Mouse (Mus musculus) heart, embryonic 12.5 days (tissue): Measurements from ENCODE around the gene Sh2b3. TPM values are rescaled to one million over a fixed set of nuclear protein-coding genes. Genes with fewer than 3 reads are reported as not detected.

Experiments
- ATAC-seq: fragments of 200-750 bp; cut with Nextera tagmentation; 2 replicates; pipeline ENCODE4 v1.8.0; 2017; ENCODE audit warnings: moderate TSS enrichment, moderate library complexity; ENCODE audit not compliant: insufficient number of reproducible peaks, low FRiP score
- H3K27ac ChIP-seq: fragments of 300-500 bp; sonication (generic); 2 replicates; pipeline ENCODE4 v1.5.1; 2016; ENCODE audit warnings: mild to moderate bottlenecking, moderate library complexity; ENCODE audit not compliant: poor library complexity, severe bottlenecking
- H3K27me3 ChIP-seq: fragments of 300-500 bp; sonication (generic); replicated peaks from 2 replicates; pipeline ENCODE4 v1.6.1; 2016; ENCODE audit warnings: mild to moderate bottlenecking, moderate library complexity
- H3K36me3 ChIP-seq: fragments of 300-500 bp; sonication (generic); 2 replicates; pipeline ENCODE4 v1.6.1; 2016; ENCODE audit warnings: mild to moderate bottlenecking, moderate library complexity
- H3K4me1 ChIP-seq: fragments of 300-500 bp; sonication (generic); replicated peaks from 2 replicates; pipeline ENCODE4 v1.6.1; 2016; ENCODE audit warnings: mild to moderate bottlenecking
- H3K4me2 ChIP-seq: fragments of 300-500 bp; sonication (generic); 2 replicates; pipeline ENCODE4 v1.6.1; 2016; ENCODE audit warnings: mild to moderate bottlenecking, moderate library complexity
- H3K4me3 ChIP-seq: fragments of 300-500 bp; sonication (generic); 2 replicates; pipeline ENCODE4 v1.5.1; 2016; ENCODE audit warnings: mild to moderate bottlenecking
- H3K9ac ChIP-seq: fragments of 300-500 bp; sonication (generic); 2 replicates; pipeline ENCODE4 v1.6.1; 2016; ENCODE audit warnings: mild to moderate bottlenecking, moderate library complexity
- H3K9me3 ChIP-seq: fragments of 300-500 bp; sonication (generic); replicated peaks from 2 replicates; pipeline ENCODE4 v1.6.1; 2016; ENCODE audit warnings: mild to moderate bottlenecking, moderate library complexity
- WGBS: fragments of 180-500 bp; shearing (Covaris S2); methylation state at CpG from one replicate; pipeline ENCODE4 v1.1.7; 2016; 5-methylcytosine and 5-hydroxymethylcytosine counted together
- polyA plus RNA-seq: library from polyadenylated mRNA; unstranded; fragments of >200 nt; fragmentation: Nextera tagmentation; extraction: Ambion mirVana; gene quantifications from 2 replicates; pipeline ENCODE4 v1.2.1, GENCODE M21; 2016

Gene Sh2b3
- polyA plus RNA-seq, 1 experiment from 2014 or later: 22.6 TPM

GRCm38 (mm10) chr5:121833572-121834240 is 3.7 kb downstream of the Sh2b3 start:
- WGBS: 35% methylated on average over 10 of the region's 10 CpGs
- Histone ChIP-seq H3K4me1 (peaks cover 66% of the 10 kb centered on the region), H3K27me3 (no peaks in the 10 kb centered on the region), H3K9me3 (no peaks in the 10 kb centered on the region), H3K36me3 (peaks cover 5% of the 10 kb centered on the region), H3K27ac (peak overlapping the region; percentile 74), H3K9ac (peak overlapping the region; percentile 53), H3K4me3 (peak overlapping the region; percentile 85), H3K4me2 (peak overlapping the region; percentile 98)
- ATAC-seq: no peak

- H3K9me3 ChIP-seq: no peaks in the 10 kb centered on the region
- ATAC-seq: no peak
- H3K27ac ChIP-seq: peak overlapping the region; percentile 74
- no peaks in the 10 kb centered on the region for H3K27me3 ChIP-seq
- H3K4me3 ChIP-seq: 0 out of 2 replicates have a peak overlapping the region, but pooled peaks have one; percentile 85
- peaks cover 11% of the 10 kb centered on the region for H3K36me3 ChIP-seq
- 89% methylated on average over 2 of the region's 2 CpGs for WGBS
- peaks cover 66% of the 10 kb centered on the region for H3K4me1 ChIP-seq
- peak overlapping the region; percentile 53 for H3K9ac ChIP-seq
- peak overlapping the region; percentile 98 for H3K4me2 ChIP-seq
Measured at GRCm38 (mm10) chr5:121833159-121833558, 4.3 kb downstream of the Sh2b3 start.

GRCm38 (mm10) chr5:121832376-121833155 is 4.9 kb downstream of the Sh2b3 start:
- Histone ChIP-seq H3K36me3 (peaks cover 17% of the 10 kb centered on the region), H3K9ac (peak overlapping the region; percentile 53; the same call in 1 of the 2 replicates), H3K27me3 (no peaks in the 10 kb centered on the region), H3K27ac (peak overlapping the region; percentile 74), H3K9me3 (no peaks in the 10 kb centered on the region), H3K4me1 (peaks cover 60% of the 10 kb centered on the region), H3K4me2 (peak overlapping the region; percentile 98), H3K4me3 (no peak overlapping the region)
- WGBS: 62% methylated on average over 6 of the region's 6 CpGs
- ATAC-seq: no peak

- Histone ChIP-seq H3K9me3 (no peaks in the 10 kb centered on the region), H3K27me3 (no peaks in the 10 kb centered on the region), H3K4me1 (peaks cover 59% of the 10 kb centered on the region), H3K4me2 (no peak overlapping the region), H3K36me3 (peaks cover 27% of the 10 kb centered on the region), H3K27ac (no peak overlapping the region), H3K9ac (no peak overlapping the region), H3K4me3 (no peak overlapping the region)
- 78% methylated on average over 6 of the region's 6 CpGs for WGBS
- ATAC-seq: no peak
Measured at GRCm38 (mm10) chr5:121831002-121831601, 6.3 kb downstream of the Sh2b3 start.

GRCm38 (mm10) chr5:121828491-121829432 is 8.7 kb downstream of the Sh2b3 start:
- H3K27ac ChIP-seq: no peak overlapping the region
- peaks cover 35% of the 10 kb centered on the region for H3K36me3 ChIP-seq
- H3K4me2 ChIP-seq: peak overlapping the region; percentile 90
- ATAC-seq: no peak
- H3K9ac ChIP-seq: peak overlapping the region; percentile 26
- 26% methylated on average over 82 of the region's 82 CpGs for WGBS
- no peaks in the 10 kb centered on the region for H3K9me3 ChIP-seq
- peak overlapping the region; percentile 47 for H3K4me3 ChIP-seq
- H3K27me3 ChIP-seq: no peaks in the 10 kb centered on the region
- peaks cover 46% of the 10 kb centered on the region for H3K4me1 ChIP-seq

- no peak overlapping the region for H3K9ac ChIP-seq
- no peak overlapping the region for H3K4me2 ChIP-seq
- no peak overlapping the region for H3K27ac ChIP-seq
- H3K4me1 ChIP-seq: peaks cover 46% of the 10 kb centered on the region
- 85% methylated on average over 4 of the region's 4 CpGs for WGBS
- ATAC-seq: no peak
- H3K4me3 ChIP-seq: no peak overlapping the region
- H3K9me3 ChIP-seq: no peaks in the 10 kb centered on the region
- peaks cover 44% of the 10 kb centered on the region for H3K36me3 ChIP-seq
- no peaks in the 10 kb centered on the region for H3K27me3 ChIP-seq
Measured at GRCm38 (mm10) chr5:121827876-121828275, 9.6 kb downstream of the Sh2b3 start.

GRCm38 (mm10) chr5:121825606-121826005 is 11.8 kb downstream of the Sh2b3 start:
- Histone ChIP-seq H3K27me3 (no peaks in the 10 kb centered on the region), H3K9me3 (no peaks in the 10 kb centered on the region), H3K9ac (no peak overlapping the region), H3K36me3 (peaks cover 58% of the 10 kb centered on the region), H3K4me2 (no peak overlapping the region), H3K4me3 (no peak overlapping the region), H3K27ac (no peak overlapping the region), H3K4me1 (peaks cover 51% of the 10 kb centered on the region)
- ATAC-seq: no peak
- 88% methylated on average over 3 of the region's 3 CpGs for WGBS

GRCm38 (mm10) chr5:121824121-121824520 is 13.3 kb downstream of the Sh2b3 start:
- H3K4me2 ChIP-seq: no peak overlapping the region
- H3K4me3 ChIP-seq: no peak overlapping the region
- H3K9me3 ChIP-seq: no peaks in the 10 kb centered on the region
- peak overlapping the region; percentile 63 for H3K27ac ChIP-seq
- peaks cover 63% of the 10 kb centered on the region for H3K4me1 ChIP-seq
- H3K9ac ChIP-seq: peak overlapping the region; percentile 24; the same call in 1 of the 2 replicates
- peak; percentile 54 for ATAC-seq
- 47% methylated on average over 4 of the region's 4 CpGs for WGBS
- no peaks in the 10 kb centered on the region for H3K27me3 ChIP-seq
- peaks cover 70% of the 10 kb centered on the region for H3K36me3 ChIP-seq

GRCm38 (mm10) chr5:121823668-121824067 is 13.8 kb downstream of the Sh2b3 start:
- H3K9me3 ChIP-seq: no peaks in the 10 kb centered on the region
- H3K27ac ChIP-seq: 0 out of 2 replicates have a peak overlapping the region, but pooled peaks have one; percentile 63
- H3K9ac ChIP-seq: no peak overlapping the region
- H3K4me1 ChIP-seq: peaks cover 59% of the 10 kb centered on the region
- peaks cover 73% of the 10 kb centered on the region for H3K36me3 ChIP-seq
- ATAC-seq: 0 out of 2 replicates have a peak, but pooled peaks have one; percentile 4
- no peaks in the 10 kb centered on the region for H3K27me3 ChIP-seq
- no peak overlapping the region for H3K4me3 ChIP-seq
- 92% methylated on average over 1 of the region's 1 CpGs for WGBS
- no peak overlapping the region for H3K4me2 ChIP-seq

- Histone ChIP-seq H3K36me3 (peaks cover 73% of the 10 kb centered on the region), H3K4me2 (no peak overlapping the region), H3K27me3 (no peaks in the 10 kb centered on the region), H3K27ac (no peak overlapping the region), H3K4me1 (peaks cover 53% of the 10 kb centered on the region), H3K9me3 (no peaks in the 10 kb centered on the region), H3K4me3 (no peak overlapping the region), H3K9ac (no peak overlapping the region; the same call in 1 of the 2 replicates)
- WGBS: 68% methylated on average over 7 of the region's 7 CpGs
- no peak for ATAC-seq
Measured at GRCm38 (mm10) chr5:121822786-121823505, 14.5 kb downstream of the Sh2b3 start.
